Mouse (Mus musculus) heart, embryonic 13.5 days (tissue): ENCODE results near the gene Itpripl2. TPM values are rescaled to one million over a fixed set of nuclear protein-coding genes. Genes with fewer than 3 reads are reported as not detected.

Experiments used
- ATAC-seq: fragments of 200-750 bp; cut with Nextera tagmentation; 2 replicates; pipeline ENCODE4 v1.8.0; 2017; ENCODE audit warnings: moderate TSS enrichment; ENCODE audit not compliant: insufficient number of reproducible peaks, low FRiP score, low TSS enrichment; ENCODE audit errors: extremely low read depth
- H3K27ac ChIP-seq: fragments of 300-500 bp; sonication (generic); replicated peaks from 2 replicates; pipeline ENCODE4 v1.5.1; 2015; ENCODE audit warnings: moderate library complexity, mild to moderate bottlenecking, inconsistent platforms
- H3K27me3 ChIP-seq: fragments of 300-500 bp; sonication (generic); replicated peaks from 2 replicates; pipeline ENCODE4 v1.6.1; 2015; ENCODE audit warnings: mild to moderate bottlenecking, inconsistent platforms
- H3K36me3 ChIP-seq: fragments of 300-500 bp; sonication (generic); 2 replicates; pipeline ENCODE4 v1.6.1; 2015; ENCODE audit warnings: mild to moderate bottlenecking, inconsistent platforms
- H3K4me1 ChIP-seq: fragments of 300-500 bp; sonication (generic); 2 replicates; pipeline ENCODE4 v1.6.1; 2015; ENCODE audit warnings: inconsistent platforms
- H3K4me2 ChIP-seq: fragments of 300-500 bp; sonication (generic); 2 replicates; pipeline ENCODE4 v1.6.1; 2015; ENCODE audit warnings: inconsistent platforms, mild to moderate bottlenecking, moderate library complexity
- H3K4me3 ChIP-seq: fragments of 300-500 bp; sonication (generic); 2 replicates; pipeline ENCODE4 v1.5.1; 2015; ENCODE audit warnings: moderate library complexity, mild to moderate bottlenecking, inconsistent platforms
- H3K9ac ChIP-seq: fragments of 300-500 bp; sonication (generic); 2 replicates; pipeline ENCODE4 v1.6.1; 2015; ENCODE audit warnings: inconsistent platforms, mild to moderate bottlenecking, moderate library complexity
- H3K9me3 ChIP-seq: fragments of 300-500 bp; sonication (generic); 2 replicates; pipeline ENCODE4 v1.6.1; 2016; ENCODE audit warnings: inconsistent platforms
- WGBS: fragments of 180-500 bp; shearing (Covaris S2); methylation state at CpG from one replicate; pipeline ENCODE4 v1.1.7; 2015; ENCODE audit warnings: mixed read lengths; 5-methylcytosine and 5-hydroxymethylcytosine counted together
- polyA plus RNA-seq: library from polyadenylated mRNA; unstranded; fragments of >200 nt; fragmentation: Nextera tagmentation; extraction: Ambion mirVana; gene quantifications from 2 replicates; pipeline ENCODE4 v1.2.1, GENCODE M21; 2015

Itpripl2 gene
- polyA plus RNA-seq, 1 experiment from 2014 or later: 2.9 TPM

GRCm38 (mm10) chr7:118437101-118437802, 54.5 kb downstream of the Itpripl2 start:
- ATAC-seq: no peak
- no peaks in the 10 kb centered on the region for H3K9me3 ChIP-seq
- H3K4me1 ChIP-seq: no peaks in the 10 kb centered on the region
- no peaks in the 10 kb centered on the region for H3K36me3 ChIP-seq
- H3K9ac ChIP-seq: no peak overlapping the region
- no peak overlapping the region for H3K4me2 ChIP-seq
- peaks cover 29% of the 10 kb centered on the region for H3K27me3 ChIP-seq
- no peak overlapping the region for H3K27ac ChIP-seq
- WGBS: 40% methylated on average over 7 of the region's 7 CpGs
- H3K4me3 ChIP-seq: no peak overlapping the region

Other genes starting within 250 kb of the Itpripl2 start
- gene Smg1, start 248.3 kb downstream of the Itpripl2 start, polyA plus RNA-seq: 9.3 and 10.1 TPM in 2 replicates
- gene Syt17, start 43.8 kb downstream of the Itpripl2 start, polyA plus RNA-seq: 0.82 and 1.7 TPM in 2 replicates
- gene Coq7, start 41.4 kb upstream of the Itpripl2 start, polyA plus RNA-seq: 145 and 178 TPM in 2 replicates
- gene Tmc7, start 92.8 kb upstream of the Itpripl2 start, polyA plus RNA-seq: 1.2 and 1.3 TPM in 2 replicates
- gene Tmc5, start 105.3 kb upstream of the Itpripl2 start, polyA plus RNA-seq: 0.04 TPM in 1 of 2 replicates, not detected in the other
- gene Gde1, start 213.8 kb upstream of the Itpripl2 start, polyA plus RNA-seq: 76.1 and 79.0 TPM in 2 replicates
- gene Ccp110, start 220.6 kb upstream of the Itpripl2 start, polyA plus RNA-seq: 6.4 and 6.8 TPM in 2 replicates
- gene Vps35l, start 248.3 kb upstream of the Itpripl2 start, polyA plus RNA-seq: 46.3 and 49.5 TPM in 2 replicates